In genomic region chr7:96920447-96921095, GRCm38 (mm10) we compare ENCODE assay signal across 14 mouse cellular contexts. TPM values are rescaled to one million over a fixed set of nuclear protein-coding genes. Genes with fewer than 3 reads are reported as not detected.
DNase-seq lines count a peak whose midpoint lies in the region; ATAC-seq lines count a peak whose summit lies in the region.
"Had no signal": no experiment of that assay in that cellular context is flagged by ENCODE, and none has a peak within 500 bp of the region (broad histone marks: within the 10 kb centered on the region; RNA-seq: fewer than 3 reads in every experiment).

No protein-coding gene starts in this region.

- no peaks in the 10 kb centered on the region for H3K36me3 ChIP-seq in neural tube, embryonic 12.5 days
- no peaks in the 10 kb centered on the region for H3K36me3 ChIP-seq in hindbrain, embryonic 16.5 days (ENCODE audit: control insufficient read depth, insufficient read depth, low read length)
- H3K36me3 ChIP-seq: heart, embryonic 15.5 days had no signal

- WGBS in neural tube, embryonic 12.5 days, result 35% methylated on average over 7 of the region's 7 CpGs
- WGBS in hindbrain, embryonic 16.5 days, result 32% methylated on average over 7 of the region's 7 CpGs

- H3K4me2 ChIP-seq in neural tube, embryonic 12.5 days (replicated peaks), result no peak overlapping the region
- no peak overlapping the region for H3K4me2 ChIP-seq in hindbrain, embryonic 16.5 days (ENCODE audit: low read length)
- H3K4me2 ChIP-seq: heart, embryonic 15.5 days; lung, embryonic 14.5 days had no signal

- no peak overlapping the region for H3K4me3 ChIP-seq in neural tube, embryonic 12.5 days
- H3K4me3 ChIP-seq in hindbrain, embryonic 16.5 days (ENCODE audit: low read length), result no peak overlapping the region
- H3K4me3 ChIP-seq: heart, embryonic 15.5 days had no signal

- no peaks in the 10 kb centered on the region for H3K4me1 ChIP-seq in neural tube, embryonic 12.5 days
- H3K4me1 ChIP-seq in hindbrain, embryonic 16.5 days (ENCODE audit: control insufficient read depth, insufficient read depth, low read depth, low read length), result no peaks in the 10 kb centered on the region
- H3K4me1 ChIP-seq: heart, embryonic 15.5 days had no signal

- H3K27ac ChIP-seq in neural tube, embryonic 12.5 days, result no peak overlapping the region
- no peak overlapping the region for H3K27ac ChIP-seq in hindbrain, embryonic 16.5 days (ENCODE audit: low read depth, low read length)
- H3K27ac ChIP-seq: heart, embryonic 15.5 days had no signal

- H3K27me3 ChIP-seq in neural tube, embryonic 12.5 days (replicated peaks), result no peaks in the 10 kb centered on the region
- no peaks in the 10 kb centered on the region for H3K27me3 ChIP-seq in hindbrain, embryonic 16.5 days (replicated peaks; ENCODE audit: control insufficient read depth, insufficient read depth, low read length)

- H3K9me3 ChIP-seq in neural tube, embryonic 12.5 days, result no peaks in the 10 kb centered on the region
- no peaks in the 10 kb centered on the region for H3K9me3 ChIP-seq in hindbrain, embryonic 16.5 days (ENCODE audit: control insufficient read depth, low read length)
- H3K9me3 ChIP-seq: heart, embryonic 15.5 days had no signal

- ATAC-seq in neural tube, embryonic 12.5 days (ENCODE audit: low FRiP score, low read depth), result peak; percentile 63
- 0 out of 2 replicates have a peak, but pooled peaks have one; percentile 54 for ATAC-seq in hindbrain, embryonic 16.5 days
- ATAC-seq: intestine, postnatal 0 days had no signal

- no peak overlapping the region for H3K9ac ChIP-seq in neural tube, embryonic 12.5 days
- H3K9ac ChIP-seq in hindbrain, embryonic 16.5 days (ENCODE audit: low read depth, low read length), result no peak overlapping the region
- H3K9ac ChIP-seq: heart, embryonic 15.5 days; lung, embryonic 14.5 days had no signal

- DNase-seq in neural tube, embryonic 10.5 days (ENCODE audit: extremely low spot score, low spot score), result no peak
- DNase-seq in adipocyte (ENCODE audit: low spot score), result peak; percentile 6
- DNase-seq in urinary bladder, adult 18-20 months (ENCODE audit: low spot score in 2 of 2), result no peak
- no peak for DNase-seq in testis, postnatal 10 days (ENCODE audit: low spot score)
- no peak for DNase-seq in lung, postnatal 36 days
- DNase-seq: adrenal gland, postnatal 10 days; cerebellum, adult 2 months; kidney, postnatal 4 days; left cerebral cortex, postnatal 4 days; lung, embryonic 14.5 days had no signal

RNA-seq across cellular contexts. Expression of gene Nars2, which starts 30.7 kb away (rescaled TPM):
- 20.2 and 23.5 TPM in 2 replicates for polyA plus RNA-seq in neural tube, embryonic 12.5 days (2016; fragmentation: Nextera tagmentation; extraction: Ambion mirVana)
- polyA plus RNA-seq in hindbrain, embryonic 16.5 days (2015; fragmentation: Nextera tagmentation; extraction: Ambion mirVana), result 16.6 and 16.9 TPM in 2 replicates
